Mouse (Mus musculus) forebrain, embryonic 12.5 days (tissue): ENCODE data around the gene Sco2. TPM values are rescaled to one million over a fixed set of nuclear protein-coding genes. Genes with fewer than 3 reads are reported as not detected.
A peak's percentile ranks its signal among the peaks of the same experiment; 100 is the strongest.

Experiments used
- ATAC-seq: fragments of 200-750 bp; cut with Nextera tagmentation; 2 replicates; pipeline ENCODE4 v1.8.0; 2017; ENCODE audit warnings: moderate TSS enrichment; ENCODE audit not compliant: low FRiP score
- H3K27ac ChIP-seq: fragments of 300-500 bp; sonication (generic); 2 replicates; pipeline ENCODE4 v1.5.1; 2016; ENCODE audit warnings: mild to moderate bottlenecking
- H3K27me3 ChIP-seq: fragments of 300-500 bp; sonication (generic); 2 replicates; pipeline ENCODE4 v1.6.1; 2016; ENCODE audit warnings: mild to moderate bottlenecking
- H3K36me3 ChIP-seq: fragments of 300-500 bp; sonication (generic); replicated peaks from 2 replicates; pipeline ENCODE4 v1.6.1; 2016; ENCODE audit warnings: mild to moderate bottlenecking
- H3K4me1 ChIP-seq: fragments of 300-500 bp; sonication (generic); 2 replicates; pipeline ENCODE4 v1.6.1; 2016
- H3K4me2 ChIP-seq: fragments of 300-500 bp; sonication (generic); 2 replicates; pipeline ENCODE4 v1.6.1; 2016; ENCODE audit warnings: mild to moderate bottlenecking, moderate library complexity
- H3K4me3 ChIP-seq: fragments of 300-500 bp; sonication (generic); replicated peaks from 2 replicates; pipeline ENCODE4 v1.5.1; 2016; ENCODE audit warnings: mild to moderate bottlenecking
- H3K9ac ChIP-seq: fragments of 300-500 bp; sonication (generic); 2 replicates; pipeline ENCODE4 v1.6.1; 2016; ENCODE audit warnings: mild to moderate bottlenecking
- H3K9me3 ChIP-seq: fragments of 300-500 bp; sonication (generic); 2 replicates; pipeline ENCODE4 v1.6.1; 2016
- WGBS: fragments of 180-500 bp; shearing (Covaris S2); methylation state at CpG from one replicate; pipeline ENCODE4 v1.1.7; 2016; 5-methylcytosine and 5-hydroxymethylcytosine counted together
- polyA plus RNA-seq: library from polyadenylated mRNA; unstranded; fragments of >200 nt; fragmentation: Nextera tagmentation; extraction: Ambion mirVana; gene quantifications from 2 replicates; pipeline ENCODE4 v1.2.1, GENCODE M21; 2016

Sco2 gene
- polyA plus RNA-seq, result 4.7 and 5.1 TPM in 2 replicates

DNA sequence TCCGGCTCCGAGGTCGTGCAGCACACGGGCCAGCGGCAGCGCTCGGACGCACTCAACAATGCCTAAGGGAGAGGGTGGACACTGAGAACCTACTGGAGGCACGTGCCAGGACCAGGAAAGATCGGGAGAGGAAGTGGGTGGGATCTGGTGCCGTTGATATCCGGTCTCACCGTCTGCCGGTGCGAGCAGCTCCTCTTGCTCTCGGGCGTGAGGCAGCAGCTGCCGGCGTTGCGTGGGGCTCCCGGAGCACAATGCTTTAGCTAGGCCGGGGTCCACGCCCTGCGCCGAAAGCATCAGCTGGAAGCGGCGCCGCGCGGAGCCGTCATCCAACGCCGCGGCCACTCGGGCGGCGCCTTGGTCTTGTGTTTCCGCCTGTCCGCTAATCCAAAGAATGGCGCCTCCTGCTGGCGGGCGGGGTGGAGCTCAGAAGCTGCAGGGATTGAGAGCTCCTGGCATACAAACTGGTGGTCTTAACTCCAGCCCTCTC lies at the start of gene Sco2:
TSS of gene Sco2 (minus strand) at position 85 of the 487 bp plus-strand sequence.
- H3K36me3 ChIP-seq, result peaks cover 41% of the 10 kb centered on the region
- ATAC-seq, result peak; percentile 87
- H3K27ac ChIP-seq, result peak within 1 kb of the TSS; percentile 94
- peak within 1 kb of the TSS; percentile 71 for H3K9ac ChIP-seq
- H3K4me2 ChIP-seq, result peak within 1 kb of the TSS; percentile 89
- peaks cover 36% of the 10 kb centered on the region for H3K27me3 ChIP-seq
- H3K4me1 ChIP-seq, result peaks cover 26% of the 10 kb centered on the region
- peak within 1 kb of the TSS; percentile 70 for H3K4me3 ChIP-seq
- under 1% methylated on average over 42 of the region's 42 CpGs for WGBS
- H3K9me3 ChIP-seq, result no peaks in the 10 kb centered on the region

DNA sequence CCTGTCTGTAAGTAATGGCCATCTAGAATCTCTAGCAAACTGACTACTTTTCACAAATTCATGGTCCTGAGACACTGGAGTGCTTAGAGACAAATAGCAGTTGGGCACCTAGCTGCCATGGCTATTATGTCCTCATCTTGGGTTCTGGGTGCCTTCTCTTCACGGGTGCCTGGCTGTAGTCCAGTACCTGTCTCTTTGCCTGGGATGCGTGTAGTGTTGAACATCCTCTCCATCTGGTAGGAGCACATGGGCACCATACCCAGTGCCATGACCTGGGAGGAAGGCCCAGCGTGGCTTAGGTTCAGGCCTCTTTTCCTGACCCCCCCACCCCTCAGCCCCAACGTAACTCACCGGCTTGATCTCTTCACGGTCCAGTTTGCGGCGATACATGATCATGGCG lies 48.3 kb upstream of the Sco2 start:
- no peak for ATAC-seq
- no peak overlapping the region for H3K4me2 ChIP-seq
- no peak overlapping the region for H3K4me3 ChIP-seq
- 94% methylated on average over 9 of the region's 9 CpGs for WGBS
- H3K9ac ChIP-seq, result no peak overlapping the region
- H3K9me3 ChIP-seq, result no peaks in the 10 kb centered on the region
- H3K4me1 ChIP-seq, result no peaks in the 10 kb centered on the region
- peaks cover 52% of the 10 kb centered on the region for H3K36me3 ChIP-seq
- no peak overlapping the region for H3K27ac ChIP-seq
- H3K27me3 ChIP-seq, result no peaks in the 10 kb centered on the region

DNA sequence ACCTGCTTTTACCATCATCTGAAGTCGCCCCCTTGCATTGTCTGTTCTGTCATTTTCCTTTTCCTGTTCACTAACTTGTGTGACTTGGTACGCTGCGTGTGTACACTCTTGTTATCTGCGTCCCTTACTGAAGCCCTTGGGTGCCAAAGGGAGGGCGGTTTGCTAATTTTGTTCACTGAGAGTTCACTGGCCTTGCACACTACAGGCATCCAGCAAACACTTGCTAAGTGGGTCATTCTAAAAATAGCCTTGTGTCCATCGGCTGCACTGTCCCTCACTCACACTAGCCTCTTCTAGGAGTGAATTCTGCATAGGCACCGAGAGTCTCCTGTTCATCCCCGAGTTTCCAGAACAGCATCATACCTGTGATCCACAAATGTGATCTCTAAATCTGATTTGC lies 41.6 kb upstream of the Sco2 start:
- H3K27me3 ChIP-seq, result no peaks in the 10 kb centered on the region
- 85% methylated on average over 8 of the region's 8 CpGs for WGBS
- H3K4me1 ChIP-seq, result no peaks in the 10 kb centered on the region
- no peak overlapping the region for H3K9ac ChIP-seq
- no peaks in the 10 kb centered on the region for H3K9me3 ChIP-seq
- ATAC-seq, result no peak
- H3K27ac ChIP-seq, result no peak overlapping the region
- H3K36me3 ChIP-seq, result peaks cover 37% of the 10 kb centered on the region
- no peak overlapping the region for H3K4me2 ChIP-seq
- no peak overlapping the region for H3K4me3 ChIP-seq

- ATAC-seq, result no peak
- 88% methylated on average over 24 of the region's 24 CpGs for WGBS
- H3K36me3 ChIP-seq, result no peaks in the 10 kb centered on the region
These were observed 36.5 kb upstream of the Sco2 start, which contains the start of gene Syce3 for GRCm38 (mm10) chr15:89410118-89410517. TSS of gene Syce3 (minus strand) at chr15:89410503.

DNA sequence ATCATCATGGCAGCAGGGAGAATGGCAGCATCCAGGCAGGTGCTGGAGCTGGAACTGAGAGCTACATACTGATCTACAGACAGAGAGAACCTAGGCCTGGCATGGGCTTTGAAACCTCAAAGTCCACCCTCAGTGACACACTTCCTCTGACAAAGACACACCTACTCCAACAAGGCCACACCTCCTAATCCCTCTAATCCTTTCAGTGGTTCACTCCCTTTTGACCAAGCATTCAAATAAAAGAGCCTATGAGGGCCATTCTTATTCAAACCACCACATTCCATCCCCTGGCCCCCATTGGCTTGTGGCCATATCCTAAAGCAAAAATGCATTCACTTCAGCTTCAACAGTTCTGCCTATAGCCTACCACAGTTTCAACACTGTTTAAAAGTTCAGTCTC lies 33.0 kb upstream of the Sco2 start:
- Histone ChIP-seq H3K36me3 (no peaks in the 10 kb centered on the region), H3K4me2 (no peak overlapping the region), H3K27me3 (no peaks in the 10 kb centered on the region), H3K4me3 (no peak overlapping the region), H3K4me1 (no peaks in the 10 kb centered on the region), H3K9me3 (peaks cover 11% of the 10 kb centered on the region), H3K27ac (no peak overlapping the region), H3K9ac (no peak overlapping the region)
- no peak for ATAC-seq

More at GRCm38 (mm10) chr15:89410118-89410517, 36.5 kb upstream of the Sco2 start, which contains the start of gene Syce3:
- H3K27me3 ChIP-seq, result no peaks in the 10 kb centered on the region
- H3K27ac ChIP-seq, result no peak within 1 kb of the TSS
- no peak within 1 kb of the TSS for H3K4me3 ChIP-seq
- no peaks in the 10 kb centered on the region for H3K4me1 ChIP-seq
- H3K4me2 ChIP-seq, result no peak within 1 kb of the TSS
- peaks cover 11% of the 10 kb centered on the region for H3K9me3 ChIP-seq
- H3K9ac ChIP-seq, result no peak within 1 kb of the TSS

GRCm38 (mm10) chr15:89404831-89405623 lies 31.4 kb upstream of the Sco2 start:
- H3K27me3 ChIP-seq, result no peaks in the 10 kb centered on the region
- no peaks in the 10 kb centered on the region for H3K4me1 ChIP-seq
- no peak overlapping the region for H3K9ac ChIP-seq
- H3K27ac ChIP-seq, result no peak overlapping the region
- 85% methylated on average over 10 of the region's 10 CpGs for WGBS
- peaks cover 9% of the 10 kb centered on the region for H3K9me3 ChIP-seq
- H3K4me2 ChIP-seq, result no peak overlapping the region
- no peaks in the 10 kb centered on the region for H3K36me3 ChIP-seq
- H3K4me3 ChIP-seq, result no peak overlapping the region
- ATAC-seq, result no peak

GRCm38 (mm10) chr15:89402471-89402870 lies 28.8 kb upstream of the Sco2 start:
- H3K9me3 ChIP-seq, result no peaks in the 10 kb centered on the region
- H3K36me3 ChIP-seq, result no peaks in the 10 kb centered on the region
- H3K27ac ChIP-seq, result no peak overlapping the region
- 88% methylated on average over 1 of the region's 1 CpGs for WGBS
- H3K4me2 ChIP-seq, result no peak overlapping the region
- no peaks in the 10 kb centered on the region for H3K4me1 ChIP-seq
- H3K27me3 ChIP-seq, result no peaks in the 10 kb centered on the region
- no peak for ATAC-seq
- no peak overlapping the region for H3K9ac ChIP-seq
- H3K4me3 ChIP-seq, result no peak overlapping the region

DNA sequence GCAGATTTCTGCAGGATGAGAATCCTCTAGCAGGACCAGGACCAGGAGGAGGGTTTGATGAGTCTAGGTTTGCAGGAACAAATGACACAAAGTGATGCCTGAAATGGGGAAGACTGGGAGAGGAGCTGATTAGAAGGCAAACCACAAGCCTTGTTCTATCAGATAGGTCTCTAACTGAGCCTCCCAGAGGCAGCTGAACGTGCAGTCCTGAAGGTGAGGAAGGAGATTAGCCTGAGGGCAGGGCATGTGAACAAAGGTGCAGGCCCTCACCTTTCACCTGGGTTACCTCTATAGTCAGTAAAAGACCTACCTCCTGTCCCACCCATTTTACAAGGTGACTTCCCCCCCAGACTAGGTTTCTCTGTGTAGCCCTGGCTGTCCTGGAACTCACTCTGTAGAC lies 26.1 kb upstream of the Sco2 start:
- Histone ChIP-seq H3K9ac (no peak overlapping the region), H3K27me3 (no peaks in the 10 kb centered on the region), H3K4me3 (no peak overlapping the region), H3K4me2 (no peak overlapping the region), H3K36me3 (no peaks in the 10 kb centered on the region), H3K9me3 (no peaks in the 10 kb centered on the region), H3K4me1 (no peaks in the 10 kb centered on the region), H3K27ac (no peak overlapping the region)
- no peak for ATAC-seq
- WGBS, result 65% methylated on average over 1 of the region's 1 CpGs

DNA sequence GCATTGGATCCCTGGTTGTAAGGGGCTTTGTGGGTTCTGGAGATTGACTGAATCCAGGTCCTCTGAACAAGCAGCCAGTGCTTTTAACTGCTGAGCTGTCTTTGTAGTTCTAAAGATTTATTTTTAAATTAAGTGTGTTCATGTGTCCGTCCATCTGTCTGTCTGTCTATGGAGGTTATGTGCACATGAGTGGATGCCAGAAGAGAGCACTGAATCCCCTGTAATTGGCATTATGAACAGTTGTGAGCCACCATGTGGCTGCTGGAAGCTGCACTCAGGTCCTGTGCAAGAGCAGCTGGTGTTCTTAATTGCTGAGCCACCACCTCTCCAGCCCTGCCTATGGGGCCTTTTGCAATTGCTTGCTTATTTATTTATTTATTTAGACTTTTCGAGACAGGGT lies 24.5 kb upstream of the Sco2 start:
- ATAC-seq, result no peak
- Histone ChIP-seq H3K27me3 (no peaks in the 10 kb centered on the region), H3K4me1 (no peaks in the 10 kb centered on the region), H3K9ac (no peak overlapping the region), H3K4me2 (no peak overlapping the region), H3K4me3 (no peak overlapping the region), H3K36me3 (no peaks in the 10 kb centered on the region), H3K9me3 (no peaks in the 10 kb centered on the region), H3K27ac (no peak overlapping the region)
- WGBS, result 67% methylated on average over 2 of the region's 2 CpGs

- Histone ChIP-seq H3K36me3 (no peaks in the 10 kb centered on the region), H3K27ac (no peak overlapping the region), H3K9me3 (no peaks in the 10 kb centered on the region), H3K4me1 (no peaks in the 10 kb centered on the region), H3K27me3 (no peaks in the 10 kb centered on the region), H3K9ac (no peak overlapping the region), H3K4me2 (no peak overlapping the region), H3K4me3 (no peak overlapping the region)
- ATAC-seq, result no peak
- 90% methylated on average over 4 of the region's 4 CpGs for WGBS
These were observed 23.2 kb upstream of the Sco2 start for GRCm38 (mm10) chr15:89396883-89397282.

DNA sequence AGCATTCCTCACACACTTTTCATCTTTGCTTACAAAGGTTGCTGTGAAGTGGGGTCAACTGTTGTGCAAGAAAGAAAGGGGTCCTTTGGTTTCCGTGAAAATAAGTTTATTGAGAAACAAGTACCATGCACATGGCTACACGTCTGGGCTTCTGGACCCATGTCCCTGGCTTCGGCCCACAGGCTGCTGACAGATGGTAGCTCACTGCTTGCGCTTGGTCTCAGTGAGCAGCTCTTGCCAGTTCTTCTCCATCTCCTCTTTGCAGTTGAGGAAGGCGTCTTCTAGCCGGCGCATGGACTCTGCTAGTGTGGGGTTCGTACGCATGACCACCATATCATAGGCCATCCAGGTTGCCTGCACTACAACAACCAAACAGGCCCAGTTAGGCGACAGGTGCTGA lies 16.4 kb upstream of the Sco2 start:
- no peak for ATAC-seq
- Histone ChIP-seq H3K36me3 (no peaks in the 10 kb centered on the region), H3K4me1 (no peaks in the 10 kb centered on the region), H3K4me3 (no peak overlapping the region), H3K27ac (no peak overlapping the region), H3K9ac (no peak overlapping the region), H3K9me3 (no peaks in the 10 kb centered on the region), H3K4me2 (no peak overlapping the region), H3K27me3 (peaks cover 4% of the 10 kb centered on the region)
- WGBS, result 91% methylated on average over 10 of the region's 10 CpGs

DNA sequence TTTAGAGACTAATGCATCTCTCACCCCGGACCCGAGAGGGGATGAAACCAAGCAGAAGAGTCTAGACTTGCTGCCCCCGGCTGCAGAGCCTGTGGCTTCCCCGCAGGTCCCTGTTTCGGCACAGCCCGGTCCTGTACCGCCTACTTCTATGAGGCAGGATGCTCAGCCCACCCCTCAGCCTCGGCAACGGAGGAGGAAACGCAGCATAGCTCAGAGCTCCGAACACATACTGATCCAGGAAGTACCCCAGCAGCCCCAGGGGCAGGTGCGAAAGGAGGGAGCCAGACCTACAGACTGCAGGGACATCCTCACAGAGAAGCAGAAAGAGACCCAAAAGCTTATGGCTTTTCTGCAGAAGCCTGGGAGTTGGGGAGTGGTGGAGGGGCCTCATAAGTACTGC lies 13.5 kb upstream of the Sco2 start:
- Histone ChIP-seq H3K4me3 (no peak overlapping the region), H3K9ac (no peak overlapping the region), H3K4me1 (no peaks in the 10 kb centered on the region), H3K36me3 (no peaks in the 10 kb centered on the region), H3K4me2 (no peak overlapping the region), H3K27me3 (peaks cover 10% of the 10 kb centered on the region), H3K9me3 (no peaks in the 10 kb centered on the region), H3K27ac (no peak overlapping the region)
- 52% methylated on average over 12 of the region's 12 CpGs for WGBS
- ATAC-seq, result no peak

- H3K4me3 ChIP-seq, result no peak within 1 kb of the TSS
- no peaks in the 10 kb centered on the region for H3K9me3 ChIP-seq
- ATAC-seq, result no peak
- no peak within 1 kb of the TSS for H3K27ac ChIP-seq
- H3K36me3 ChIP-seq, result no peaks in the 10 kb centered on the region
- 81% methylated on average over 7 of the region's 7 CpGs for WGBS
- H3K9ac ChIP-seq, result no peak within 1 kb of the TSS
- H3K27me3 ChIP-seq, result peaks cover 15% of the 10 kb centered on the region
- no peaks in the 10 kb centered on the region for H3K4me1 ChIP-seq
- no peak within 1 kb of the TSS for H3K4me2 ChIP-seq
These were observed 11.0 kb upstream of the Sco2 start, which contains the start of gene Klhdc7b for GRCm38 (mm10) chr15:89384617-89385016. TSS of gene Klhdc7b (plus strand) at chr15:89384917.
